Mouse (Mus musculus) thymus, adult 2 months (tissue): ENCODE results near the gene E130308A19Rik.

Experiments used
- CTCF ChIP-seq: fragments of 200-500 bp; IDR thresholded peaks from 2 replicates; pipeline ENCODE4 v1.5.1; 2012; ENCODE audit warnings: mild to moderate bottlenecking, control low read depth, low read length, moderate library complexity, borderline replicate concordance; ENCODE audit not compliant: control insufficient read depth, poor library complexity, insufficient read depth; ENCODE audit errors: extremely low read depth
- POLR2A ChIP-seq: fragments of 200-500 bp; IDR thresholded peaks from 2 replicates; pipeline ENCODE4 v1.6.1; 2012; ENCODE audit warnings: mild to moderate bottlenecking, low read length, control low read depth, moderate library complexity; ENCODE audit not compliant: control insufficient read depth, poor library complexity, insufficient read depth; ENCODE audit errors: extremely low read depth

- TF ChIP-seq CTCF (no peak), POLR2A (no peak)
Observed at GRCm38 (mm10) chr4:59777828-59778227, 151.8 kb downstream of the E130308A19Rik start.
